Mouse (Mus musculus): ENCODE measurements around the gene Ssc4d. TPM values are rescaled to one million over a fixed set of nuclear protein-coding genes. Genes with fewer than 3 reads are reported as not detected.

The Ssc4d gene
- 2.5 and 2.9 TPM in 2 replicates for polyA plus RNA-seq (2015; fragmentation: Nextera tagmentation; extraction: Ambion mirVana)

DNA sequence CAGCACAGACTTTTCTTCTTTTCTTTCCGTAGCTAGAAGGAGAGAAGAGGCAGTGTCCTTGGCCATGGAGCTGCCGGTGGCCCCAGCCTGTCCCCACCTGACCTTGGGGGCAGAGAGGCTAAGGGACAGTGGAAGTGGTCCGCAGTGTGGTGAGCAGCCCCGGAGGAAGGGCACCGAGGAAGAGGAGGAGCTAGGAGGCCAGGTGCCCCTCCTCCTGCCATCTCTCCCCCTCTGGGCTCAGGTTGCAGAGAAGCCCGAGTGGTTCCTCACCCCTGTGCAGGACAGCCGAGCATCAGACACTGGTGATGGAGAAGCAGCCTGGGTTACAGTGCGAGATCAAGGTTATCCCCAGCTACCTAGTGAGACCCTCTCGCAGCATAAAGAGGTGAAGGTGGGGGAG, at the start of gene Ssc4d:
Gene Ssc4d, minus strand, starts transcription at position 167 of the 400 bp plus-strand sequence.
- Histone ChIP-seq H3K9me3 (no peaks in the 10 kb centered on the region), H3K27ac (no peak within 1 kb of the TSS), H3K4me3 (replicated peaks) (no peak within 1 kb of the TSS), H3K36me3 (no peaks in the 10 kb centered on the region), H3K9ac (no peak within 1 kb of the TSS), H3K4me2 (replicated peaks) (peak within 1 kb of the TSS; percentile 36; the same call in 1 of the 2 replicates), H3K4me1 (replicated peaks) (peaks cover 3% of the 10 kb centered on the region; the same call in 1 of the 2 replicates), H3K27me3 (replicated peaks) (no peaks in the 10 kb centered on the region)
- 19% methylated on average over 9 of the region's 9 CpGs for WGBS
- no peak for ATAC-seq

GRCm38 (mm10) chr5:136019907-136020306, 45.6 kb upstream of the Ssc4d start:
- Histone ChIP-seq H3K4me1 (replicated peaks) (0 out of 2 replicates have a peak, but pooled peaks cover 4% of the 10 kb centered on the region), H3K4me3 (replicated peaks) (no peak overlapping the region), H3K9me3 (no peaks in the 10 kb centered on the region), H3K9ac (no peak overlapping the region), H3K4me2 (replicated peaks) (no peak overlapping the region), H3K27me3 (replicated peaks) (no peaks in the 10 kb centered on the region), H3K36me3 (no peaks in the 10 kb centered on the region), H3K27ac (no peak overlapping the region)
- peak; percentile 47 for ATAC-seq
- WGBS = 23% methylated on average over 1 of the region's 1 CpGs

GRCm38 (mm10) chr5:136018726-136019125, 44.4 kb upstream of the Ssc4d start:
- H3K4me3 ChIP-seq (replicated peaks) = no peak overlapping the region
- 77% methylated on average over 2 of the region's 2 CpGs for WGBS
- no peaks in the 10 kb centered on the region for H3K27me3 ChIP-seq (replicated peaks)
- 0 out of 2 replicates have a peak, but pooled peaks cover 6% of the 10 kb centered on the region for H3K4me1 ChIP-seq (replicated peaks)
- no peak overlapping the region for H3K27ac ChIP-seq
- 0 out of 2 replicates have a peak, but pooled peaks cover under 1% of the 10 kb centered on the region for H3K36me3 ChIP-seq
- no peak overlapping the region for H3K9ac ChIP-seq
- no peak for ATAC-seq
- no peaks in the 10 kb centered on the region for H3K9me3 ChIP-seq
- H3K4me2 ChIP-seq (replicated peaks) = no peak overlapping the region

DNA sequence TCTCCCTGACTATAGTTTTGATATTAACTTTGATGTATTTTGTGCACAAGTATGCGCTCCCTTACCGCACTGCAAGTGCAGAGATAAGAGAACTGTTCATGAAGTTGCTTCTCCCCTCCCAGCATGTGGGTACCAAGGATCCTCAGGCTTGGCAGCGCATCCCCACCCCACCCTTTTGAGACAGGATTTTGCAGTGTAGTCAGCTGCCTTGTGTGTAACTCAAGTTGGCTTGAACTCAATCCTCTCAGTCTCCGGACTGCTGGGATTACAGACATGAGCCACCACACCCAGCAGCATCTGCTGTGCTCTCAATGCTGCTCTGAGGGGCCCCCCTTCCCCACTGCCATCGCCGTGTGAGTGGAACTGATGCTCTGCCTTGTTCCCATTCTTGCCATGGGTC, 42.9 kb upstream of the Ssc4d start:
- no peak overlapping the region for H3K27ac ChIP-seq
- peaks cover 9% of the 10 kb centered on the region; the same call in 1 of the 2 replicates for H3K36me3 ChIP-seq
- no peaks in the 10 kb centered on the region for H3K9me3 ChIP-seq
- no peaks in the 10 kb centered on the region for H3K27me3 ChIP-seq (replicated peaks)
- WGBS = 83% methylated on average over 6 of the region's 6 CpGs
- 0 out of 2 replicates have a peak, but pooled peaks cover 6% of the 10 kb centered on the region for H3K4me1 ChIP-seq (replicated peaks)
- ATAC-seq = no peak
- no peak overlapping the region for H3K9ac ChIP-seq
- H3K4me2 ChIP-seq (replicated peaks) = no peak overlapping the region
- H3K4me3 ChIP-seq (replicated peaks) = no peak overlapping the region

DNA sequence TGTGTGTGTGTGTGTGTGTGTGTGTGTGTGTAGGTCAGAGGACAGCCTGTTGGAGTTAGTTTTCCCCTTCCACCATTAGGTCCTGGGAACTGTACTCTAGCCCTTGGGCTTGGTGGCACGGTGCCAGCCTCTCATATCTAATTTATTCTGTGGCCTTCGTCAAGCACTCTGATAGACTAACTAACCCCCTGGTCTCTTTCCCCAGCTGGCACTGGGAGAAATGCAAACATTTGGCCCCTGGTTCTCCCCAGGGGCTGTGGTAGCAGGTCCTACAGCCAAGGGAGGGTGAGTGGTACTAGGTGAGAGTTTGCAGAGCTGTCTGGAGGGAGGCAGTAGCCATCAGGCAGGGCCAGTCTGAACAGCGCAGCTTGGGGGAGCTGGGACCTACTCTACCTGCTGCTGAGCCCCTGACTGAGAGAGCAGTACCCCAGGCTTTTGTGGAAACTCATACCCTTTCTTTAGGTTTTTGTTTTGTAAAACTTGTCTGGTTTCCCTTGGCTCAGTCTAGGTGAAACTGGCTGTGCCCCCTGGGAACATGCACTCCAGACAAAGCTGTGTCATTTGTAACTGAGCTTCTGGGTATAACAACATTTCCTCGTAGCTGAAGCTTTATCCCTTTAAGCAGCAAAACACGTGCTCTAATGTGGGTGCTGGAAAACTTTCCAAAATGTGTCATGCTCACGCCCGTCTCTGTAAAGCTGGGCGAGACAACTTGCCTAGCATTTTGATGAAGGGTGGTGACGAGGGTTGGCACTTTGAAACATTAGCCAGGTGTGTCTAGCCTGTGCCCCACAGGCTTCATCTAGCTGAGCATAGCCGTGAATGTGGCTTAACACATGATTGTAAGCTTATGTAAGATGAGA, 41.9 kb upstream of the Ssc4d start:
- Histone ChIP-seq H3K9me3 (no peaks in the 10 kb centered on the region), H3K4me1 (replicated peaks) (0 out of 2 replicates have a peak, but pooled peaks cover 6% of the 10 kb centered on the region), H3K36me3 (peaks cover 19% of the 10 kb centered on the region; the same call in 1 of the 2 replicates), H3K27ac (0 out of 2 replicates have a peak overlapping the region, but pooled peaks have one; percentile 14), H3K9ac (no peak overlapping the region), H3K4me2 (replicated peaks) (no peak overlapping the region), H3K27me3 (replicated peaks) (no peaks in the 10 kb centered on the region), H3K4me3 (replicated peaks) (no peak overlapping the region)
- WGBS = 76% methylated on average over 10 of the region's 10 CpGs
- ATAC-seq = peak; percentile 46; the same call in 1 of the 2 replicates

GRCm38 (mm10) chr5:136015586-136015985, 41.3 kb upstream of the Ssc4d start:
- no peak overlapping the region for H3K4me2 ChIP-seq (replicated peaks)
- no peak for ATAC-seq
- peaks cover 20% of the 10 kb centered on the region; the same call in 1 of the 2 replicates for H3K36me3 ChIP-seq
- H3K27me3 ChIP-seq (replicated peaks) = no peaks in the 10 kb centered on the region
- 0 out of 2 replicates have a peak, but pooled peaks cover 6% of the 10 kb centered on the region for H3K4me1 ChIP-seq (replicated peaks)
- no peak overlapping the region for H3K27ac ChIP-seq
- no peak overlapping the region for H3K4me3 ChIP-seq (replicated peaks)
- WGBS = 75% methylated on average over 10 of the region's 10 CpGs
- no peak overlapping the region for H3K9ac ChIP-seq
- no peaks in the 10 kb centered on the region for H3K9me3 ChIP-seq

DNA sequence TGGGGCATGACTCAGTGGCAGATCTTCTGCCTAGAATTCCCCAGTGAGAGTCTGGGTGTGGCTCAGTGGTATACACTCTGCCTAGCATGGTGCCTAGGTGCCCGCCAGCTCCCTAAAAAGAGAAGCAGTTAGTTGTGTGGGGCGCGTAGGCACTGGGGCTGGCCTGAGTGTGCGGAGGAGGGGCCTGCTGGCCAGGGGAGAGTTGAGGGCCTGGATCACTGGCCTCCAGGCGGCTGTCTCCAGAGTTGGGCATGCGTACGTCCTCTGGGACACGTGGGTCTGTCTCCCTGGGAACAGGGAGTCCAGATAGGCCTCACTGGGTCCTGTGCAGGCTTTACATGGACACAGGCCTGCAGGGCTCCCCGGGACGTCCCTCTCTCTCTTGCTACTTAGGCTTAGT, 40.5 kb upstream of the Ssc4d start:
- no peak overlapping the region for H3K4me3 ChIP-seq (replicated peaks)
- no peaks in the 10 kb centered on the region for H3K9me3 ChIP-seq
- ATAC-seq = no peak
- WGBS = 87% methylated on average over 10 of the region's 10 CpGs
- H3K9ac ChIP-seq = no peak overlapping the region
- 0 out of 2 replicates have a peak, but pooled peaks cover 6% of the 10 kb centered on the region for H3K4me1 ChIP-seq (replicated peaks)
- no peaks in the 10 kb centered on the region for H3K27me3 ChIP-seq (replicated peaks)
- peaks cover 22% of the 10 kb centered on the region; the same call in 1 of the 2 replicates for H3K36me3 ChIP-seq
- no peak overlapping the region for H3K4me2 ChIP-seq (replicated peaks)
- no peak overlapping the region for H3K27ac ChIP-seq

DNA sequence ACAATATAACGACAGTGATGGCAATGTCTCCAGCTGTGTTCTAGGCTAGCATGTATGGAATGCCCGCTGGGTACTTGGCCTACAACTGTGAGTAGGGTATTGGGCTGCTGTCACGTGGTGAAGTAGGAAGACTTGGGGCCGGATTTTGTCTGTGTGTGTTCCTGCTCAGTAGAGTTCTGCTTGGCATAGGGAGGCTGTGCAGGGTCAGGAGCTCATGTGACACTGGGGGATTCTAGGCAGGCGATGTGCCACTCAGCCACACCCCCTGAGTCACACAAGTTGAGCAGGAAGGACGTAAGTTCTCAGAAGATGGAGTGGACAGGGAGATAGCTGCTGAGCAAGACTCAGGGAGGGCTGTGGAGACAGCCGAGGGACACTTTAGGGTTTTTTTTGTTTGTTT, 33.4 kb upstream of the Ssc4d start:
- peaks cover 16% of the 10 kb centered on the region; the same call in 1 of the 2 replicates for H3K36me3 ChIP-seq
- no peak overlapping the region for H3K4me3 ChIP-seq (replicated peaks)
- H3K4me1 ChIP-seq (replicated peaks) = peaks cover 3% of the 10 kb centered on the region; the same call in 1 of the 2 replicates
- H3K27ac ChIP-seq = no peak overlapping the region
- no peaks in the 10 kb centered on the region for H3K9me3 ChIP-seq
- H3K9ac ChIP-seq = no peak overlapping the region
- ATAC-seq = no peak
- H3K27me3 ChIP-seq (replicated peaks) = no peaks in the 10 kb centered on the region
- H3K4me2 ChIP-seq (replicated peaks) = no peak overlapping the region
- WGBS = 80% methylated on average over 7 of the region's 7 CpGs

DNA sequence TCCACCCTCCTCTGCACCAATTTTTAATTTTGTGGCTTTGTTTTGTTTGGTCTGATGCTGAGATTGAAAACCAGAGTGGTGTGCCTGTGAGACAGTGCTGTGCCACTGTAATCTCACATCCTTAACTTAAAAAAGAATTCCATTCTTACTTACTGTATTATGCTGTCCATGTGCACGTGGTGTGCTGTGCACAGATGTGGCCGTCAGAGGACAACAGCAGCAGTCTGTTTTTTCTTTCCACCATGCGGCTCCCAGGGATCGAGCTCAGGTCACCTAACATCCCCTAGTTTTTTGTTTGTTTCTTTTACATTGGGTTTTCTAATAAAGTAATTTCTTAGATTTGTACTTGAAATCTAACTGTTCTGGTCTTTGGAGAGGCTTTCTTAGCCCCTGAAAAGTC, 30.2 kb upstream of the Ssc4d start:
- Histone ChIP-seq H3K4me2 (replicated peaks) (no peak overlapping the region), H3K27me3 (replicated peaks) (no peaks in the 10 kb centered on the region), H3K4me3 (replicated peaks) (no peak overlapping the region), H3K4me1 (replicated peaks) (peaks cover 3% of the 10 kb centered on the region; the same call in 1 of the 2 replicates), H3K36me3 (0 out of 2 replicates have a peak, but pooled peaks cover 3% of the 10 kb centered on the region), H3K9ac (no peak overlapping the region), H3K9me3 (no peaks in the 10 kb centered on the region), H3K27ac (no peak overlapping the region)
- no peak for ATAC-seq
- WGBS = 84% methylated on average over 4 of the region's 4 CpGs

DNA sequence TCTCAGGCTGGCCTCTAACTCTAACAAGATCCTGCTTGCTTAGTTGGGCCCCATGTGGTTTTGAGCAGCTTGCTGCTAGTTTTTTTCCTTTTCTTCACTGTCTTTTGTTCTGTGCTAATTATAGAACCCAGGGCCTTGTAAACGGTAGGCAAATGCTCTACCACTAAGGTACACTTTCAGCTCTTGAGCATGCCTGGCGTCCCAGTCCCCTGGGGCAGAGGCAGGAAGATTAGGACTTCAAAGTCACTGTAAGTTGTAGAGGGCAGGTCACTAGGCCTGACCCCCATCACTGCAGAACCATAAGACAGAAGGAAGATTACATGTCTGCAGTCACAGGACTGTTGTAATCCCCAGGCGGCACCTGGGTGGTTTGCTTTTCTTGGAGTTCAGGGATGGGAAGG, 28.4 kb upstream of the Ssc4d start:
- H3K9me3 ChIP-seq = no peaks in the 10 kb centered on the region
- no peaks in the 10 kb centered on the region; the same call in 1 of the 2 replicates for H3K4me1 ChIP-seq (replicated peaks)
- no peak overlapping the region for H3K4me3 ChIP-seq (replicated peaks)
- no peak overlapping the region for H3K9ac ChIP-seq
- H3K4me2 ChIP-seq (replicated peaks) = no peak overlapping the region
- no peaks in the 10 kb centered on the region for H3K27me3 ChIP-seq (replicated peaks)
- peaks cover 17% of the 10 kb centered on the region; the same call in 1 of the 2 replicates for H3K36me3 ChIP-seq
- H3K27ac ChIP-seq = no peak overlapping the region
- WGBS = 32% methylated on average over 3 of the region's 3 CpGs
- no peak for ATAC-seq

DNA sequence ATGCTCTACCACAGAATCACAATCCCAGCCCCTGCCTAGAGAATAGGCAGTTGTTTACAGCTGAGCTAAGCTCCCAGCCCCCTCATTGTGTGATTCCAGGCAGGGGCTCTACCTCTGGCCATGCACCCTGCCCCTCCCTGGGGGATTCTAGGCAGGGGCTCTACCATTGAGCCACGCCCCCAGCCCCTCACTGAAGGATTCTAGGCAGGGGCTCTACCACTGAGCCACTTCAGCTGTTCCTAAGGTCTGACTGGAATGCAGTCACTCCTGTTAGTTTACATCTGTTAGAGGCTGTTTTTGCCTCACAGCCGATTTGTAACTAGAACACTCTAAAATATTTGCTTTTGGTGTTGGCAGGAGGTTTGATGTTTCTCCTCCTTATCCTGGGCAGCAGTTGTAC, 28.0 kb upstream of the Ssc4d start:
- Histone ChIP-seq H3K27me3 (replicated peaks) (no peaks in the 10 kb centered on the region), H3K4me3 (replicated peaks) (no peak overlapping the region), H3K9me3 (no peaks in the 10 kb centered on the region), H3K27ac (no peak overlapping the region), H3K4me2 (replicated peaks) (no peak overlapping the region), H3K4me1 (replicated peaks) (no peaks in the 10 kb centered on the region; the same call in 1 of the 2 replicates), H3K9ac (no peak overlapping the region), H3K36me3 (peaks cover 19% of the 10 kb centered on the region; the same call in 1 of the 2 replicates)
- WGBS = 53% methylated on average over 2 of the region's 2 CpGs
- ATAC-seq = no peak

- no peak for ATAC-seq
- no peaks in the 10 kb centered on the region; the same call in 1 of the 2 replicates for H3K4me1 ChIP-seq (replicated peaks)
- no peak overlapping the region for H3K4me3 ChIP-seq (replicated peaks)
- no peak overlapping the region for H3K9ac ChIP-seq
- H3K27me3 ChIP-seq (replicated peaks) = no peaks in the 10 kb centered on the region
- no peaks in the 10 kb centered on the region for H3K9me3 ChIP-seq
- H3K36me3 ChIP-seq = peaks cover 19% of the 10 kb centered on the region; the same call in 1 of the 2 replicates
- no peak overlapping the region for H3K27ac ChIP-seq
- no peak overlapping the region for H3K4me2 ChIP-seq (replicated peaks)
- 90% methylated on average over 6 of the region's 6 CpGs for WGBS
Measured at GRCm38 (mm10) chr5:136001222-136001621, 26.9 kb upstream of the Ssc4d start.

Measured in intestine, embryonic 15.5 days (tissue).